Mouse (Mus musculus) induced T-regulatory cell, adult 2 months (primary cell): ENCODE measurements at regions not wholly inside any gene's neighbourhood (a gene's known extent, or its start where the extent isn't known, plus 50 kb on each side); places are given as distances from the start of the nearest gene placed in this dataset.
A peak's percentile ranks its signal among the peaks of the same experiment; 100 is the strongest.

Source experiments
- DNase-seq: peaks from one replicate; pipeline ENCODE4 v3.0.0-alpha.2; 2012; ENCODE audit warnings: low read depth

DNA sequence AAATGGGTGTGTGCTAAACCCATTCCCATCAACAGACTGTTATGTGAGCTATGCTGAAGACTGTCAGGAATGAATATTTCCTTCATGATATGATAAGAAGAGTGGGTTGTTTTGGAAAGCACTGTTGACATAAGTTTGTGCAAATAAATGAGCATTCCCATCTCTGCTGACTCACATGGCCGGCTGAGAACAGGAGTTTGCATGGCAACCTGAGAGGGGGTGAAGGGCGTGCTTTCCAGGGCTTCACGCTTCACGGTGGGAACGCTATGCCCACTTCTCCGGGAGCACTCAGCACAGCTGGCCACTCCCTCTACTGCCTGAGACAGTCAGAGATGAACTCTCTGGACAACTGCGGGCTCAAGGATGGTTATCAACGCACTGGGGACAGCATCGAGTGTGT is 348.9 kb upstream of the Slc24a5 start:
- DNase-seq, result no peak

- DNase-seq, result peak; percentile 57
Measured at GRCm38 (mm10) chr2:124719820-124720478, 348.0 kb upstream of the Slc24a5 start.

GRCm38 (mm10) chr2:124720593-124721445 is 347.1 kb upstream of the Slc24a5 start:
- no peak for DNase-seq

DNA sequence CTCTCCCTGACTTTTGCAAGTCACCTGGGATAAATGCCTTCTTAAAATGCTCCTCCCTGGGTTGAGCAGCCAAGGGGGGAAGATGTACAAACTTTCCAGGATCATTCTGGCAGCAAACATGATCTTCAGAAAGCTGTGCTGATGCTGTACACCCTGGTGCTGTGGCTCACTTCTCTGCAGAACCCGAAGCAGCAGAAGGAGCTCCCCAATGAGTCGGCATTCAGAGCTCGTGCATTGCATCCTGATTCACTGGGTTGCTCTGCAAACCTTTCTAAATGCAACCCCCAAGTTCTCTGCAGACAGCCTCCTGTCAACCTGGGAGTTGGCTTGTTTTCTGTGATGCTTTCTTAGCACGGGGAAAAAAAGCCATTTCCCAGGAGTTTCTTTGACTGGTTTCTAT is 343.8 kb upstream of the Slc24a5 start:
- DNase-seq, result no peak

DNA sequence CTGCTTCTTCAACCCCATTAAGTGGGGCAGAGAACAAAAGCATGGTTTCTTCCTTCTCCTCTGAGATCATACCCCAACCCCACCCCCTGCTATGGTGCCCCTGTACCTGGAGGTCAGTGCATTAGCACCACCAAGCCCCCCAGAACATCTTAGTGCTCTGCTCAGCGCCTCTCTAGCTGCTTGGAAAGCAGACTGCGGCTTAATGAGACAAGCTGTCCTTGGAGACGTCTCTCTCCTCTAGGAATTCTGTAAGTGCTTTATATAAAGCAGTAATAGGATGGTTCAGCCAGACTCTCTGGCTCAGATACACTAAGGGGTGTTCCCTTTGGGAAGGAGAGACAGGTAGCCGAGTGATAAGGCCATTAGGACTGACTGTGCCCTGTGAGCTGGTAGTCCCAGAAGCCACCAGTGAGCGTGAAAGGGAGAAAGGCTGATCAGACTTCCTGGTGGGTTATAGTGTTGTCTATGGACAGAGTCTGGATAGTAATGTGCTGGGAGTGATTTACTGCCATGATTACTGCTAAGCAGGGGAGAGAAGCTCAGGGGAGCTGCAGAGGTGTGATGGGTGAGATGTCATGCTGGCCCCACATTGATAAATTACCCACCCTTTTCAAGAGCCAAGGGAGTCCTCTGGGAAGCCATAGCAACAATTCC is 343.0 kb upstream of the Slc24a5 start:
- DNase-seq, result no peak

GRCm38 (mm10) chr2:124727979-124728378 is 339.9 kb upstream of the Slc24a5 start:
- no peak for DNase-seq

- DNase-seq, result peak; percentile 69
Measured at GRCm38 (mm10) chr2:124732593-124732992, 335.3 kb upstream of the Slc24a5 start.

DNA sequence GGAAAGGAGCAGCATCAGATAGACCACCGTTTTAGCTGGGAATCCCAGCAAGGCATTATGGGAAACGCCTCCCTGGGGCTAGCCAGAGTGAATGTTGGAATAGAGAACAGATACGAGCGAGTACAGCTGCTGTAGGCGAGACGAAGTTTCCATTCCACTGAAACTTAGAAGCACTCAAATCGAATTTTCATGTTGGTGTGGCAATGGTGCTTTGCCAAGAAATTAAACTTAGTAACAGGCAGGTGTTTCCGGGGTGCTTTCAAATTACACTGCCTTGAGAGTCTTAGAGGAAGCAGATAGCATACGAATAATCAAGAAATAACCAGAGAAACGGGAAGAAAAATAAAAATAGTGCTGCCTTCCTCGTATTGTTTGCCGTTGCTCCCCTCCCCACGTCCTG is 327.1 kb upstream of the Slc24a5 start:
- no peak for DNase-seq

GRCm38 (mm10) chr2:124742964-124743363 is 325.0 kb upstream of the Slc24a5 start:
- no peak for DNase-seq

DNA sequence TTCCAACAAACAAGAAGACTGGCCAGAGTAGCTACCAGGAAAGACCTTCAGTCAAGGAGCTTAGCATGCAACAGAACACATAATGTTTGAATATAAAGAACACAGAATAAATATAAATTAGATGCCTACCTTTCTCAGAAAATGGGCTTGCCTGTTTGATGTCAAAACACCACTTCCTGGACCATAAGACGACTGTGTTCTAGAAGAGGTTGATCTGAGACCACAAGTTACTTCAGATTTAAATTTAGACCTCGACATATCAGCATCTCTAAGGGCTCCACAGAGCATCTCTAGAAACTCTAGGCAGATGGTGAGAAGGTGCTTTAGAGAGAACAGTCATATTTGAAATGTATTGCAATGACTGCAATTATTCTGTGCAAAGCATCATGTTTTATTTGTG is 322.9 kb upstream of the Slc24a5 start:
- no peak for DNase-seq

DNA sequence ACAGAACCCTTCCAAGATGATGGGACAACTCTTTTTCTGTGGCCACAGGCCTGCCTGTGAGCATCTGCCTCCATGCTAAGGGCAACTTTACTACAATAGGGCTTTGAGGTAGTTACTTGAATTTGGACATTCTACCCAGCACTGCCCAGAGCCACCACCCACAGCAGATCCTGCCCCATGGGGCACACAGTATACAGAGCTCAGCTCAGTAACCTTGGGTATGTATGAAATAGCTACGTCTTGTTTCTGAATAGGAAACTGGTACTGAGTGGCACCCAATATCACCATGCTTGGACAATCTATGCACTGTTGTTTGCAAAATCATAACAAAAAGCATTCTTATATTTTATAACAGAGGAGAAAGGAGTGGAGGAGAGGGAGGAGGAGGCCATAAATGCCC is 320.8 kb upstream of the Slc24a5 start:
- DNase-seq, result no peak

DNA sequence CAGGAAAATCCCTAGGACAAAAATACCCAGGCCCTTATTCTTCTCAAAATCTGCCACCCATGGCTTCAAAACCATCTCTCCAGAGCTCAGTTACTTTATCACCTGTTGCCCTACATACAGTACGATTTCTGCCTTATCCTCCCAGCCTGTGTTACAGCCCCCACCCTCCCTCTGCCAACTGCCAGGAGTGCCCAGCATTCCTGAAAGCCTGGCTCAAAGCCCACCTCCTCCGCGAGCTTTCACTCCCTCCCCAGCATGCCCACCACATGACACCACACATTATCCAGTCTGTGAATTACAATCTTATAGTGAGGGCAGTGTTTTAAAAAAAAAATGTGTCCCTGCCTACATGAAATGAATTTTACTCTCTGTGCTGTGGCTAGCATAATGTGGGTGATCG is 320.3 kb upstream of the Slc24a5 start:
- DNase-seq, result no peak

- peak; percentile 22 for DNase-seq
Measured at GRCm38 (mm10) chr2:124751832-124752231, 316.1 kb upstream of the Slc24a5 start.

DNA sequence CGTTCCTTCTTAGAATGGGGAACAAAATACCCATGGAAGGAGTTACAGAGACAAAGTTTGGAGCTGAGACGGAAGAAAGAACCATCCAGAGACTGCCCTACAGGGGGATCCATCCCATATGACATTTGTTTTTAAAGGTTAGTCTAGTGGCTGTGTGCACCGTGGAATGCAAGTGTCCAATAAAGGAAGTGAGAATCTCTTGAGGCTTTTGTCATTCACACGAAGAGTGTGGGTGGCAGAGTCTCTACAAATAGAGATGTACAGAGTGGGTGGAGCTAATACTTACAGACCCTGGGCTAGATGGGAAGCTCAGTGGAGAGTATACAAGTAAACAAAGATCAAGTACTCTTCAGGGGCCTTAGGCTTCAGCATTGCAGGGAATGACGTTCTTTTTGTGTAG is 314.2 kb upstream of the Slc24a5 start:
- DNase-seq, result no peak

DNA sequence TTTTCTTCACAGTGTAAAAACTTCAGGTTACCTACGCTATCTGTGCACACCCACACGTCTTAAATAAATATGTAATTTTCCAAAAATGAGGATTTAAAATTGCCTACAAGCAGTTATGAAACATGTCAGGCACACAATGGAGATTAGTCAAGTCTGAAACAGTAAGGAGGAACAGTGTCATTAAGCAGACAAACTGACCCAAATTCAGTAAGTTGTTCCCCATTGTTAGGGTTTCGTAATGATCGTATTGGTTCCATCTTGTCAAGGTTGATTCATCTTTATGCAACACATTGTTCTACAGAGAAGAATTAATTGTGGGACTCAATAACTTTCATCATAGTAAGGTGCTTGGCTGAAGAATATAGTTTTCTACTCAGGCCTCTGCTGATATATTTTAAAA is 312.7 kb upstream of the Slc24a5 start:
- no peak for DNase-seq

GRCm38 (mm10) chr2:124758992-124759391 is 308.9 kb upstream of the Slc24a5 start:
- no peak for DNase-seq

- no peak for DNase-seq
Measured at GRCm38 (mm10) chr2:124763650-124764049, 304.3 kb upstream of the Slc24a5 start.

DNA sequence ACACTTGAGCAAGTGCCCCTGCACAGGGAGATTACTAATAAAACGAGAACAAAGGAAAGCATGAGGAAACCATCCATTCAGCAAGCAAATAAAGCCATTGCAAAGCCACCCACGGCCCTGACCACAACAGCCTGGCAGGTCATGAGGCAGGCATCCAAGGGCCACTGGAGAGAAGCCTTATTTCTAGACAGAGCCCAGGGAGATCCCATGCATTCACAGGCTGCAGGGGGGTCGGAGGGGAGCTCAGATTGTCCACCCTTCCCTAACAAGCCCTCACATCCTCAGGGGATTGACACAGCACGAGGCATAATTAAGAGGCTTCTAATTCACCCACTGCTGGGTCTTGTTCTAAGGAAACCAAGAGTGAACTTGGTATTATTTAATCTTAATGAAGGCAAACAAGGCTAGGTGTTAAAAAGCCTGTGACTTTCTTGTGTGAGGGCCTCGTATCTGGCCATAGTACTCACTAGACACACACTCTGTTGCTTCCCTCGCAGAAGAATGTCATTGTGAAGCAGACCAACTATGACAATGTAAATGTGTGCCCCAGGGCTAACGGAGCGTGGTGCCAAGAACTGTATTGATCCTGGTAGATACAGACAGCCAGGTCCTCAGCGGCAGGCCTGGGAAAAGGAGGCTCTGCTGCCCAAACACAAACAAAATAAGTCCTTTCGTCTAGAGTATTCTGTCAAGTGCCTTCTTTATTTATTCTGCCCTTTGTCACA is 303.6 kb upstream of the Slc24a5 start:
- no peak for DNase-seq

GRCm38 (mm10) chr2:124769267-124769967 is 298.5 kb upstream of the Slc24a5 start:
- no peak for DNase-seq

DNA sequence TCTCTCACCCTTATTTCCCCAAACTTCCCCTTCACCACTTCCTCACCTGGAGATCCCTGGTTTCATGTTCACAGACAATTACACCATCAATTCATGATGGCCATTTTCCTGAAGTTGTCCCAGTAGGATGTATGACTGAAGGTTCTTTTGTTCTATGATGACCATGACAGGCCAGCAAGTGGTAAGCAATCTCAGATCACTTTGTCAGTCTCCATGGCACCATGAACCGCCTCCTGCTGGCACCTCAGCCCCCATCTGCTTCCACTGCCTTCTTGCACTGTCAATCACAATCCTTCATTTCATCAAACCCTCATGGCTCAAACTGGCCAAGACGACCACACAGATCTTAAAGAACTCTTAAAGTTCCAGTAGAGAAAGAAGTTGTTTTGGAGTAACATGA is 297.9 kb upstream of the Slc24a5 start:
- no peak for DNase-seq

GRCm38 (mm10) chr2:124772055-124772708 is 295.7 kb upstream of the Slc24a5 start:
- DNase-seq, result no peak
